Mouse (Mus musculus): ENCODE measurements around the gene Cpa5. TPM values are rescaled to one million over a fixed set of nuclear protein-coding genes. Genes with fewer than 3 reads are reported as not detected.

The Cpa5 gene
- not detected for total RNA-seq (2021)
- long read RNA-seq: 0 reads

DNA sequence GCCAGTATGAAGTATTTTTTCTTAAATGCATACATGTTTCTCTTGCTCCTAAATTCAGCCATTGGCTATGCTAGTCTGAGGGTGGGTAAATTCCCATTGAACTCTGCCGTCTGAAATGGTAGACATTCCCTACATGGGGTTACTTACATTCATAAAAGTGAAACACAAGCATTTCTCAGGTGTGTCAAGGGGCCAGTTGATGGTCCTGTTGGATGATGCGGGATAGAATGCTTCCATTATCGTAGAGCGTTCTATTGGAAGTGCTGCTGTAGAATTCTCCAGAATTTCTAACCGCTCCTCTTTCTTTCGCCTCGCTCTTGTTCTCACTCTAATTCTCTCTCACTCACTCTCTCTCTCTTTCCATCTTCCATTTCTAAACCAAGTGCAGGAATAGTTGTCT lies at the start of gene Cpa5:
Cpa5 (plus strand) TSS at position 301 of the 400 bp plus-strand sequence.
- DNase-seq (ENCODE audit: low spot score in 2 of 2): no peak

DNA sequence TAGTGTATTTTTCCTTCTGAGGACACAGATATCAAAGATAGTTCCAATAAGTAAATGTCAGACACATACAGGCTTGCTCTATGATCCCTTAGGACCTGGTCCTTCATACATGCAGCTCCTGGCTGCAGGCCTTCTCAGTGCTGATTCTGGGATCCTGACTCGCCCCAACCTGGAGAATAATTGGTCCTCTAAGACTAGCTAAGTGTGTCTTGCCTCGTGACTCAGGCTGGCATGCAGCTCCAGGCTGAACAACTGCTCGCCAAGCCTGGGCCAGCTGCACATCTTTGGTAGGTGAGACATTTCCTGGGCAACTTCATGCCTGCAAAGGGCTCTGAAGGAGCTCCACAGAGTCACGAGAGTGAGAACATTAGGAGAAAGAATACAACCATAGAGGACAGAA lies 48.7 kb upstream of the Cpa5 start:
- DNase-seq (ENCODE audit: low spot score in 2 of 2): no peak

DNA sequence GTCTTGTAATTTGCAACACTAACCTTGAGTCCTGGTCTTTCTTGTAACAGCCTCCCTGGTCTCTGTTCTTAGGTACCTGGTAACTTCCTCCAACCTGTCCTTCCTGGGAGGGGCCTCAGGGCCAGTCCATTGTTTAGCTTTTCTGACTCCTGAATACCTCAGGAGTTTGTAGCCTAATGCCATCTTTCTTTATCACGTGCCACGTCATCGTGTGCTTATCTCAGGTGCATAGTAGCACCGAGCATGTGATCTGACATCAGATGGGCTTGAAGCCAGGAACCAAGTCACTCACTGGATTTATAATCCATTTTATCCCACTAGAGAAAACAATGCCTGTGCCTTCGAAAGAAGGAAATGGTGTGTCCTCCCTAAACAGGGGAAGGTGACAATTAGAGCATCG lies 47.2 kb upstream of the Cpa5 start:
- DNase-seq (ENCODE audit: low spot score in 2 of 2): no peak

DNA sequence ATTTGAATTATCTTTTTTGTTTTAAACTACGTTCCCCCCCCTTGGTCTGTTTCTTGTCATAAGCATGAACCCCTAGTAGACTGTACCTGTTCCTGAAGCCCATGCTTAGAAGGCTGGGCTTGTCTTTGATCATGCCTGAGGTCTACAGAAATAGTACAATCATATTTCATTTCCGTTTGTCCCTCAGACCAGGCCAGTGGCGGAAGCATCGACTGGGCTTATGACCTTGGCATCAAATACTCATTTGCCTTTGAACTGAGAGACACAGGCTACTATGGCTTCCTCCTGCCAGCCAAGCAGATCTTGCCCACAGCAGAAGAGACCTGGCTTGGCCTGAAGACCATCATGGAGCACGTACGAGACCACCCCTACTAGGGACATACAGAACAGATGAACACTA lies 46.8 kb upstream of the Cpa5 start:
- DNase-seq (ENCODE audit: low spot score in 2 of 2): no peak

DNA sequence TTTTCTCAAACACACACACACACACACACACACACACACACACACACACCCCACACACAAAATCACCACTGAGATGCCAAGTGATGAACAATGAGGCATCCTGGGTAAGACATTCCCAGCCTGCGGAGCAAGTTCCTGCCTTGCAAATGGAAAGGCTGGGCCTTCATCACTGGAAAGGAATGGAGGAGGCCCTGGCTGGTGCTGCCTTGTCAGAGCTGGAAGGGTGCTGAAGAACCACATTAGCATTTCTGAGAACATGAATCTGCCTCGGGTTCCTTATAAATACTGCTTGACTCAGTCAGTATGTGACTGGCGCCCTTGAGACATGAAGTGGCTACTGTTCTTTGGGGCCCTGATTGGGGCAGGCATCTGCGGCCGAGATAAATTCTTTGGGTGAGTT lies 42.7 kb upstream of the Cpa5 start, which contains the start of gene Cpa4:
Cpa4 (plus strand) TSS at position 301 of the 400 bp plus-strand sequence.
- no peak for DNase-seq (ENCODE audit: low spot score in 2 of 2)

DNA sequence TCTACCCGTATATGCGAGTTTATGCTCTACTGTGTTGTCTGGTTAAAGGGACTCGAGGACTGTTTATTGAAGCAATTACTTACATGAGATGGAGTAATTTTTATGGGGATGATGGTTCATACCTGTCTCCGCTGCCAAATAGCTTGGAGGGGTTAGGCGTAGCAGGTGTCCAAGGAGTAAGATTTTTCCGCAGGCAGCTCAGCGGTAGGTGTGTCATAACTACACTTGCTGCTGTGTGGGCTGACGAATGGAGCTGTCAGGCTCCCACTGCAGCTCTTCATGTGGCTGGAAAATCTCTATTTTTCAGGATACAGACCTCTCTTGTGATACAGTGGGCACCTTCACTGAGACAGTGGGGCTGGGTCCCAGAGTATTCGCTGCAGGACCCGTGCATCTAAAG lies 41.5 kb upstream of the Cpa5 start:
- DNase-seq (ENCODE audit: low spot score in 2 of 2): peak in 1 of 2 experiments; percentile 23

DNA sequence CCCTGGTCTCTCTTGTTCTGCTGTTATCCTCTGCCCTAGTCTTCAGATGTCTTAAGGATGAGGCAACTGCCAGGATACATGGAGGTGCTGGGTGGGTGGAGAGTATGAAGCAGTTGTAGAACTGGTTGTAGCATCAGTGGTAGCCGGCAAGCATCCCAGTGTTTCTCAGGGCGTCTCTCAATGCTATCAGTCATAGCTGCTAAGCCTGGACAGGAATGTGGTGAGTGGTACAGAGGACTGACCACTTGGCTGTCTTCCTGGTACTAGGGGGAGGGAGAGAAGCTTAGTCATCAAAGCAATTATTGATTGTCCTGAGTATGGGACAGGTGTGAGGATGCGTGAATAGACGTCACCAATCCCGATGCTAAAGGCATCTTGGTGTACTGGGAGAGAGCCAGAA lies 40.8 kb upstream of the Cpa5 start:
- no peak for DNase-seq (ENCODE audit: low spot score in 2 of 2)

DNA sequence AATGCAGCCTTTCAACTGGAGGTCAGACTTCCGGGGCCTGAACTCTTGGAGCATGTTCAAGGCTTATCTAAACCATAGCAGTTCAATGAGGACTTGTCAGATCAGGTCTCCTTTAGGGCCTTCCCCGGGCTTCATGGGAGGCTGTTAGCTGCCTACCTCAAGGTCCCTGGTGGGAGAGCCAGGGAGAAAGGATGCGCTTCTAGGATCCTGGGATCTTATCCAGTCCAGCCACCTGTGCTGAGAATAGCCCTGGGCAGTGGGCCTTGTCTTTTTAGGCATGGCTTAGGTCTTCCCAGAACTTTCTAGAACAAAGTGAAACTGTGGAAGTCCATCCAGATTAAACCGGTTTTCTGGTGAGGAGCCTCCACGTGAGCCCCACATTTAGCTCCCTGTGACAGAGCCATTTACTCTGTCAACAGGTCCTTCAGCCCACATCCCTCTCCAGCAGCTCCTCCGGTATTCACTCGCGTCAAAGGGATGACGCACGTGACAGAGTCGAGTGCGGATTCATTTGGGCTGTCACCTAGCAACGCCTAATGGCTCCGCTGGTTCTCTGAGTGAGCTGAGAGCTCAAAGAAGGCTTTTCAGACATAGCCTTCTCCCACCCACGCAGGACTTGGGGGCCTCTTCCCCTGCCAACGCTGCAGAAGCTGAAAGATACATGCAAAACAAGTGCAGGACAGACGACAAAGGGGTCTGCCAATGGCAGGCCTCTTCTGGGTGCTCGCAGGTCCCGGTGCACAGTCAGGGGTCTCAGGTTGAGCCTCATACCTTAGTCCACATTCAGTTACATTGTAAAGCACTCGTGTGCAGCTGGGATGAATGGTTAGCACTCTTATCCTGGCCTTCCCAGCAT lies 38.1 kb upstream of the Cpa5 start:
- peak; percentile 74 to 77 for DNase-seq (ENCODE audit: low spot score in 2 of 2)

DNA sequence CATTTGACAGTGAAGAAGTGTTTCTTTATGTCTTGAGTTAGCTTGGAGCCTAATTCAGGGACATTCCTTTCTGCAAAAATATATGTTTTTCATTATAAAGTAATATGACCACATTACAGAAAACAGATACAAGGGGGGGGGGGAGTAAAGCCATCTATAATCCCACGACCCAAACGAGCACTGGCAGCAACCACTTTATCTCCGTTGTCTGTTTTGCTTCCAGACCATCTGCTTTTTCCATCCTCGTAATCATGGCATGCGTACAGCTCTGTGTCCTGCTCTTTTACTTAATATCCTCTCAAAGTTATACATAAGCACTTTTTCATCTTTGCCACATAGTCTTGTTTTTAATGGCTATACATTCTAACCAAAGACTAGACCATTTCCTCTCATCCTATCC lies 37.4 kb upstream of the Cpa5 start:
- no peak for DNase-seq (ENCODE audit: low spot score in 2 of 2)

DNA sequence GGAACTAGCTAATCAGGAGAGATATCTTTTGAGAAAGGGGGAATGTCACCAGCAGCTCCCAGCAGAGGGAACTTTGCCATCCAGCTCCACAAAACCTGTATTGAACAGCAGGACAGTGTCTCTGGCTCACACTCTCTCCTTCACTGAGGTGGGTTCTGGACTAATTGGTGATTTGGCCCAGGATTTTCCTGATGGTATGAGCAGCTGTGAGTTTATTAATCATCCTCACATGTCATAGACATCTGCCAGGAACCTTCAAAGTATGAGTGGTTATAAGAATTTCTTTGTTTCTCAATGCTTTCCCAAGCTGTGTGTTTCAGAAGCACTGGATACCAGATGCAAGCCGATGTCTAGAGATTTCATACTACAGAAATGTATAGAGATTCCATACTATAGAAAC lies 35.9 kb upstream of the Cpa5 start:
- DNase-seq (ENCODE audit: low spot score in 2 of 2): no peak

DNA sequence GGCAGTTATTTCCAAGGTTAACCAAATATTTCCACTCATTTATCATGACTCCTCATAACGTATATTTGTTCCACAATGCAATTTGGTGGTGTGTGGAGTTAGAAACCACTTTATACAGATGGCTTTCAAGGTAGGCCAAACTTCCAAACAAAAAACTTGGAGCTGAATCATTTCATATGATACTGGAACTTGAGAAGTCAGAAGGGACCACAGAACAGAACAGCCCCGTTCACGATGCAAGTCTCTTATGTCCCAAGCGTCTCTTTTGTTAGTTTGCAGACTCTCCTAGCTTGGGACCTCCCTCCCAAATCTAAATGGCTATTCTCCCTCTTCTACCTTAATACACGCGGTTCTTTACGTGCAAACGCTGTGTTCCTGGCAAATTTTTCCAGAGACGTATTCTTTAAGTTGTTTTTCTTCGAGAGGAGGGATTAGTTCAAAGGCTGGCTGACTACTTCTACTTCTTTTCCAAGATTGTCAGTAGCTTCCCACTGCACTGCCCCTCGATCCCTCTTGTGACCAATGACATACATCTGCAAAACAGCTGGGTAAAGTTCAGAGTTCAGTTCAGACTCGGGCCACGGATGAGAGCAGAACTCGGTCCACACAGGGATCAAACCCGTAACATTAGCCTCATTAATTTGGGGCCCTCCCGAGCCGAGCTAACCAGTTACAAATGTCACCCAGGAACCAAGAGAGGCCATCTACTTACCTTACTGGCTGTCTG lies 34.2 kb upstream of the Cpa5 start:
- DNase-seq (ENCODE audit: low spot score in 2 of 2): no peak

DNA sequence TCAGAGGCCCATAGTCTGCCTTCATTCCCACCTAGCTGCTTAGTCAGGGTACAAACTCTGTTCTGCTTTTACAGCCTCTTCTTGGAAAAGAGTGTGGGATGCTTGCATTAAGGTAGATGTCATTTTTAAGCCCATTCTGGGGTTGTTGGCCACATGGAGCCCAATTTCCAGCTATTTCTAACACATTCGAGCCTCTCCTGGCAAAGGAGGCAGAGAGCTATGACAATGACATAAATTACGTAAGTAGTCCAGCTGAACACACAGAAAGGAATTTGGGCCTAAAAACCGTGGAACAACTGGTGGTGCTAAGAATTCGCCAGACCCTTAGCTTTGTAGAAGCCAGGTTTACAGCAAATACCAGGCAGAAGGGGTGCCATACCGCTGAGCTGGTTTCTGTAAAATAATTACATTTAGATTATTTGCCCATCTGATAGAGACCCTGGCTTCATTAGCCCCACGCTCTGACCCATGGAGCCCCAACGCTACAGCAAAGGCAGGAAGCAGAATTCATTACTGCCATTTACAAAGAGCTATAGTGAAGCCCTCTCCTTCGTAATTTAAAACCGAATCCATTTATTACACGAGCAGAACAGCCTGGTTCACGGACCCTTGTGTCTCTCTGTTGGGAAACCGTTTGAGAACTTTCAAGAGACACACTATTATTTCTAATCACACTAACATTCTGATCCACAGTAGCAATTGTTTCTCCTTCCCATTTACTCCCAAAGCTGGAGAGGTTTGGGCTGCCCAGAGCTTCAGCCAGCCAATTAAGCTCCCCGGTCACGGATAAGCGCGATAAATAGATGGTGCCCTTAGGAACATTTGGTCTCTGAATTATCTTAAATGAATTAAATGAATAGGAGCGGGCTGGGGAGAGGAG lies 30.6 kb upstream of the Cpa5 start:
- DNase-seq (ENCODE audit: low spot score in 2 of 2): peak in 1 of 2 experiments; percentile 6

DNA sequence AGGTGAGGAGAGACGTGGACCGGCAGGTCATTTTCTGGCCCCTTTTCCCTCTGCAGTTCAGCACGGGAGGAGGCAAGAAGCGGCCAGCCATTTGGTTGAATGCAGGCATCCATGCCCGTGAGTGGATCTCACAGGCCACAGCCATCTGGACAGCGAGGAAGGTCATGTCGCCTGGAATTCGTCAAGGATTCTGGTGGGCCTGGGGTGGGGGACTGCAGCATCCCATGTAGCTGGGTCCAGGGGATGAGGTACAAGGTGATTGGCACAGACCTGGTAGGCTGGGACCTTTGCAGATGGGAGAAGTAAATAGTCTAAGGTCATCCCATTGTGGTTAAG lies 30.0 kb upstream of the Cpa5 start:
- DNase-seq (ENCODE audit: low spot score in 2 of 2): no peak

DNA sequence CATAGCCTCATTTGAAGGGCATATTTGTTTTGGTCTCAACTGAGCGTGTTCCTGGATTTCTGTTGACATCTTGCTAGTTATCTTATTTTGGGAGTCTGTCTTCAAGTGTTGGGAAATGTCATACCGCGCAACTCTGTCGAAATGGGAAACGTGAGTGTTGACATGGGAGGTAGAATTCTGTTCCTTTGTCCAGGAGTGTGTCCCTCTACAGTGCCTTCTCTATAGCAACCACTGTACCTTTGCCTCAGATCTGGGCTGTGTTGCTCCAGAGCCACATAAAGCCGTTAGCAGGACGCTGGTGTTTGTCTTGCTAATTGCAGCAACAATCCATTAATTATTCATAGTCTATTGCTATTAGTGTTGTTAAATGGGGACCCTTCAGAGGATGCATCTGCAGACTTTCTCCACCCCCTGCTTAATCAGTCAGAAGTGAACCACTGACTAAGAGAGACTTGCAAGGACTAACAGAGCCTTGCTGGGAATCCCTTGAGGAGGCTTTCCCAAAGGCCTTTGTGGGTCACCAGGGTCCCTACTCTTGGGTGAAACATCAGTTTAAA lies 23.8 kb upstream of the Cpa5 start:
- DNase-seq (ENCODE audit: low spot score in 2 of 2): no peak

DNA sequence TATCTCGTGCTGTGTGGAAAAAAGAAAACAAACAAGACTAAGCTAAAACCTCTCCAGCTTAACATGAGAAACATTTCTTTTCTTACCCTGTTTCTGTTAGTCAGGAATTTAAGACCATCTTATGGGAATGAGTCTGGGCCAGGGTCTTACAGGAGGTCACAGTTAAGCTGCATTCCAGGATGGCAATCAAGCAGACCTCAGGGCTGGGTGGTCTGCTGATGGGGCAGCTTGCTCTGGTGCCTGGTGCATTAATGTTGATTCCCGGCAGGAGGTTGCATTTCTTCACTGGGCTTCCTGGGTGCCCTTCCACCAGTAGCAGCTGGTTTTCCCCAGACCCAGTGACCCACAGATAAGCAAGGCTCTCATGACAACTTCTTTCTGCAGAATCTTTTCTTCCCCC lies 21.0 kb upstream of the Cpa5 start:
- no peak for DNase-seq (ENCODE audit: low spot score in 2 of 2)

DNA sequence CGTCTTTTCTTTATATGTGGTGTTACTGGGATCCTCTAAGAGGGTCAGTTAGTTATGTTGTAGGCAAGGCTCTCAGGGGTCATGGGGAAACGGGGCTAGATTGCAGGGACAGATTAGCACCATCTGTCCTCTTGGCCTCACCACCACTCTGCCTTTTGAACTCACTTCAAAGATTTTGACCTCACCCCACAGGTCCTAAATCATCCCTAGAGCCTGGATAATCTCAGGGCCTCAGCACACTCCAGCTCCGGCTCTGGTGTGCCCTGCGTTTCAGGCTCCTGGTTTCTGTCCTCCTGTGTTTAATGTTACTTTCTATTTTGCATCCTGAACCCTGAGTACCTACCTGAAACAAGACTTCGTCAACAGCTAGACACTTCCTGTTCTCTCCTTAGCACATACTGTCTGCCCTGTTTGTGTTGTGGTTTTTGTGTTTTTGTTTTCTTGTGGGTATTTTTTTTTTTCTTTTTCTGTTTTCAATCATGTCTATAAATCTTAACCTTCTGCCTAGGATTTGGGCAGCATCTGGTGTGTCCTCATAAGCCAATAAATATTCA lies 18.9 kb upstream of the Cpa5 start:
- DNase-seq (ENCODE audit: low spot score in 2 of 2): no peak

DNA sequence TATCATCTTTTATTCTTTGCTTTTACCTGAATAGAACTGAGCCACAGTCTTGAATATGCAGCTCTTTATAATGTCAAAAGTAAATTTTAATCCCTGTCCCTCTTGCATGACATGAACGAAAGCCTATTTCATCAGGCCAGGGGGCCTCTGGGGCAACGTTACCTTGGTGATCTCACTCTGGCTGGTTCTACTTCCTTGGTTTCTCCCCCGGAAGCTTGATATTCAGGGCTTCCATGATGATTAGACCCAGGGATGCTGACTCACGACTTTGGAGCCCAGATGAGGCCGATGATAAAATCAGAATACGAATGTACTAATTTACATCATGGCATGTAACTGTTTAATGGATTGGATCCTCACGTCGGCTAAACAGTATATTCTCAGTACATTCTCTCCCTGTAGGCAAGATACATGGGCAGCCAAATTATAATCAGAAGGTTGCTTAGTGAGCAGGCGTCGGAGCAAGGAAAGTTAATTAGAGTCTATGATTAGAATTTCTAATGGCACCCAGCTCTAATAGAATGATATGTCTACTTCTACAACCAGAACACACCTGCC lies 18.3 kb upstream of the Cpa5 start:
- DNase-seq (ENCODE audit: low spot score in 2 of 2): no peak

DNA sequence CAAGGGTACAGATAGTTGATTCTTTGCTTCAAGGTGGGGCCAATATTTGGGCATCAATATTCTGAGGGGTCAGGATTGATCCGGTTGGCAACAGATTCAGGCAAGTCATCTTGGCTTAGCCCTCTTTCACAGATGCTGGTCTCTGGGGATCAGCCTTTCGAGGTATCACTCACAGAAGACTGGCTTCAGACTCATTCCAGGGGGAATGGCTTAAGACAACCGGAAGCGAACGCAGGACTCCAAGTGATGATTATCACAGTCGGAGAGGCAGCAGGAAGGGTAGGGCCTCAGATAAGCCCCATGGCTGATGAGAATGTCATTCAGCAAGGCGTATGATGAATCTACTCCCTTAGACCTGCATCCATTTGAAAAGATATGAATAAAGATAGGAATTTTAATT lies 16.4 kb upstream of the Cpa5 start:
- DNase-seq (ENCODE audit: low spot score in 2 of 2): no peak

DNA sequence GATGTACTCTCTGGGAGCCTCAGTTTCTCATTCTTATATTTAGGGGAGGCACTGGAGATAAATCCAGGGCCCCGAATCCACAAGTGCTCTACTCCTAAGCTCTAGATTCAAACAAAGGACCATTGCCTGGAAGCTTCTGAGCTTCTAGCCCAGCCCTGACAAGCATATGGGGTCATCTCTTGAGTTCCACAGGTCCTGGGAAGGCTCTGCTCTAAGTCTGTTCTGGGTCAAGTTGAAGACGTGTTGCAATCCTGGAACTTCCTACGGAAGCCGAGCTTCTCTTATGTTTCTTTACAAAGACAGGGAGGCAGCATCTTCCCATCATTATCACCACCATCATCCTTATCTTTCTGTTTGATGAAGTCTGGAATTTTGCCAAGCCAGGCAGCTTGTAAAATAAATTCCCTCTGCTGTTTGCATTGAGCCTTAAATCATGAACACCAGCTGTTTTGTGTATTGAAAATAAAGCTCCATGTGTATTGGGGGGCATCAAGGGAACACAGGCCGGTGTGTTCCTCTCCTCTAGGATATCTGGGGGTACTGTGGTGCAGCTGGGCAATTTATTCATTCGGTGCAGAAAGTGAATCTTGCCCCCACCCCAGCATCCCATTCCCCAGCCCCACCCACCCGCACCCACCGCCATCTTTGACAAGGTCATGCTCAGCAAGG lies 14.4 kb upstream of the Cpa5 start:
- no peak for DNase-seq (ENCODE audit: low spot score in 2 of 2)

DNA sequence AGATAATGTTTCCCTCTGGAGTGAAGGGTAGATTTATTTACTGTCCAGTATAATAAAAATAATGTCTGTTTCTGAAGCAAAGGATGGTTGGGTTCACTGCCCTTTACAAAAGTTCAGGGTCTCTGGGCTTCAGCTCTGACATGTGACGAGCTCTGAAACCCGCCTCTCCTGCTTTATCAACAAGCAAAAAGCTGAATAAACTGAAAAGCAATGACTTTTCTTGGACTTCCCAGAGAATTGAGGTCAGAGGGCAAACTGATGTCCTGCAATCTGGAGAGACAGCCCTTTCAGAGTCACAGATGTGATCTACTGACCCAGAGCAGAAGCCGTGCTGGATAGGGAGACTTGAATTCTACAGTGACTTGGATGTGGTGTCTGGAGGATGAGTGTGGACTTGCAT lies 10.8 kb upstream of the Cpa5 start:
- no peak for DNase-seq (ENCODE audit: low spot score in 2 of 2)
